Comparison of ENCODE assay signal across 11 mouse cellular contexts in the genomic region with DNA sequence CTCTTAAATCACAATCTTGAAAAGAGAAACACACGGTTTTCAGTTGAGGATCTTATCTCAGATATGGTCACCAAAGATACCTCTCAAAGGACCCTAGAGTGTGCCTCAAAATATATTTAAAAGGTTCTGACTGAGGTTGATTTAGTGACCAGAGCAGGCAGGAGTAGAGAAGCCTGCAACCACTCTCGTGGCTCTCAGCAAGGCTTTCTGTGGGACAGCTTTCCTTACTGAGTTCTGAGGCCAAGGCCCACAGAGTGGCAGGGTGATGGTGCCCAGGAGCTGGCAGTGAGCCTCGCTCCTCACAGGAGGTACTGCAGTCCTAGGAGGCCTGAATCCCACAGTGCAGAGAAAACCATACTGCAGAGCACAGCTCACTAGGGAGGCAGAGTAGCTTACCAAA.
DNase-seq lines count a peak whose midpoint lies in the region; ATAC-seq and TF ChIP-seq lines count a peak whose summit lies in the region.
"Had no signal": no experiment of that assay in that cellular context is flagged by ENCODE, and none has a peak within 500 bp of the region (broad histone marks: within the 10 kb centered on the region; RNA-seq: fewer than 3 reads in every experiment).

No protein-coding gene starts in this region.

- H3K36me3 ChIP-seq in hindbrain, embryonic 15.5 days = peaks cover 4% of the 10 kb centered on the region; the same call in 1 of the 2 replicates
- H3K36me3 ChIP-seq in neural tube, embryonic 13.5 days = peaks cover 14% of the 10 kb centered on the region; the same call in 1 of the 2 replicates
- H3K36me3 ChIP-seq: embryonic facial prominence, embryonic 13.5 days had no signal

- no peak for TF ChIP-seq CTCF in cortical plate, adult 2 months (IDR thresholded peaks at IDR 0.05; ENCODE audit: extremely low read depth, insufficient read depth, low read length)

- peak overlapping the region; percentile 97; the same call in 1 of the 2 replicates for H3K4me3 ChIP-seq in cortical plate, adult 2 months (ENCODE audit: insufficient read depth, low read length)
- peak overlapping the region; percentile 58 for H3K4me3 ChIP-seq in hindbrain, embryonic 15.5 days
- peak overlapping the region; percentile 70 for H3K4me3 ChIP-seq in neural tube, embryonic 13.5 days
- H3K4me3 ChIP-seq: embryonic facial prominence, embryonic 13.5 days; gastrocnemius, adult 2 months had no signal

- no peaks in the 10 kb centered on the region for H3K9me3 ChIP-seq in hindbrain, embryonic 15.5 days
- no peaks in the 10 kb centered on the region for H3K9me3 ChIP-seq in neural tube, embryonic 13.5 days
- H3K9me3 ChIP-seq: embryonic facial prominence, embryonic 13.5 days had no signal

- peak overlapping the region; percentile 38; the same call in 1 of the 2 replicates for H3K27ac ChIP-seq in cortical plate, adult 2 months (ENCODE audit: insufficient read depth, low read length)
- H3K27ac ChIP-seq in hindbrain, embryonic 15.5 days (replicated peaks) = peak overlapping the region; percentile 99
- H3K27ac ChIP-seq in neural tube, embryonic 13.5 days (replicated peaks) = peak overlapping the region; percentile 100
- H3K27ac ChIP-seq: embryonic facial prominence, embryonic 13.5 days; gastrocnemius, adult 2 months had no signal

- DNase-seq in embryo, embryonic 10 days (ENCODE audit: low spot score) = peak; percentile 13
- no peak for DNase-seq in embryo, embryonic 11 days
- DNase-seq in left cerebral cortex, adult 11 months (ENCODE audit: low spot score) = no peak
- DNase-seq in urinary bladder, postnatal 25 days (ENCODE audit: low spot score) = no peak
- DNase-seq: adrenal gland, postnatal 10 days; gastrocnemius, adult 2 months had no signal

- H3K27me3 ChIP-seq in hindbrain, embryonic 15.5 days = no peaks in the 10 kb centered on the region
- peaks cover 4% of the 10 kb centered on the region; the same call in 1 of the 2 replicates for H3K27me3 ChIP-seq in neural tube, embryonic 13.5 days

- peak; percentile 65; the same call in 1 of the 2 replicates for TF ChIP-seq POLR2A in cortical plate, adult 2 months (IDR thresholded peaks at IDR 0.05; ENCODE audit: extremely low read depth, insufficient read depth, low read length)

- H3K4me2 ChIP-seq in hindbrain, embryonic 15.5 days = peak overlapping the region; percentile 90
- peak overlapping the region; percentile 94 for H3K4me2 ChIP-seq in neural tube, embryonic 13.5 days
- H3K4me2 ChIP-seq: embryonic facial prominence, embryonic 13.5 days had no signal

- H3K9ac ChIP-seq in hindbrain, embryonic 15.5 days = peak overlapping the region; percentile 99
- H3K9ac ChIP-seq in neural tube, embryonic 13.5 days = peak overlapping the region; percentile 99
- H3K9ac ChIP-seq: embryonic facial prominence, embryonic 13.5 days had no signal

- ATAC-seq in hindbrain, embryonic 15.5 days (ENCODE audit: low FRiP score, low read depth) = peak; percentile 16; the same call in 1 of the 2 replicates
- ATAC-seq in neural tube, embryonic 13.5 days (ENCODE audit: low read depth) = peak; percentile 3; the same call in 1 of the 2 replicates
- no peak for ATAC-seq in erythroid progenitor cell, adult 5-6 weeks (replicated peaks; ENCODE audit: low FRiP score, poor library complexity, severe bottlenecking)

- H3K4me1 ChIP-seq in cortical plate, adult 2 months (ENCODE audit: control insufficient read depth, insufficient read depth, low read length) = peaks cover 4% of the 10 kb centered on the region
- 0 out of 2 replicates have a peak, but pooled peaks cover 5% of the 10 kb centered on the region for H3K4me1 ChIP-seq in hindbrain, embryonic 15.5 days (replicated peaks)
- H3K4me1 ChIP-seq in neural tube, embryonic 13.5 days (replicated peaks) = peaks cover 9% of the 10 kb centered on the region

- 20% methylated on average over 3 of the region's 3 CpGs for WGBS in hindbrain, embryonic 15.5 days
- WGBS in neural tube, embryonic 13.5 days = 10% methylated on average over 3 of the region's 3 CpGs

Comparison
In these comparisons a context has a peak if more than half of its experiments do, and no peak if none do; other contexts are left out.
1. H3K27ac ChIP-seq: peak in every context shown above with its lines; median percentile 100 in neural tube, embryonic 13.5 days; 99 in hindbrain, embryonic 15.5 days; 38 in cortical plate, adult 2 months.